ENCODE assay signal across 8 mouse cellular contexts in the genomic region with DNA sequence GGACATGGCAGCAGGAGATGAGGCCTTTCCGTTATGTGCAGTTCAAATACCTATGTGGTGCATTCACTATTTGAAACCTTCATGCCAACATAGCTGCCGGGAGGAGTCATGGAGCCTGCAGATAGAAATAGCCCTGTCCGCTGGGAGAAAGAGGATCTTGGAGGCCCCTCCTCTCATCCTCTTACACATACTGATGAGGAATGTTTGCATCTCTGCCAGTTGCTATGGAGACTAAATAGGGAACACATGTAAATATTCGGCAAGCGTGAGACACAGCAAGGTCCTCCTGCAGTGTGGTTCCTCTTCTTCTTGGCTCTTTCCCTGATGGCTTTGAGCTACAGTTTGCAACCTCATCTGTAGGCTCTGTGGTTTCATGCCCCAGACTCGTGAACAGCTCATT. TPM values are rescaled to one million over a fixed set of nuclear protein-coding genes. Genes with fewer than 3 reads are reported as not detected.
DNase-seq lines count a peak whose midpoint lies in the region; ATAC-seq lines count a peak whose summit lies in the region.

No protein-coding gene starts in this region.

- no peaks in the 10 kb centered on the region for H3K36me3 ChIP-seq in neural tube, embryonic 11.5 days (ENCODE audit: control insufficient read depth, insufficient read depth, low read length)
- no peaks in the 10 kb centered on the region for H3K36me3 ChIP-seq in embryonic facial prominence, embryonic 14.5 days (ENCODE audit: control insufficient read depth, insufficient read depth, low read length)
- H3K36me3 ChIP-seq in hindbrain, embryonic 11.5 days (ENCODE audit: control insufficient read depth, insufficient read depth, low read length) = no peaks in the 10 kb centered on the region
- H3K36me3 ChIP-seq in lung, embryonic 15.5 days = no peaks in the 10 kb centered on the region

- no peak overlapping the region for H3K4me2 ChIP-seq in neural tube, embryonic 11.5 days (ENCODE audit: low read depth)
- H3K4me2 ChIP-seq in embryonic facial prominence, embryonic 14.5 days (ENCODE audit: low read depth, low read length) = peak overlapping the region; percentile 8; the same call in 1 of the 2 replicates
- H3K4me2 ChIP-seq in hindbrain, embryonic 11.5 days (replicated peaks; ENCODE audit: low read depth, low read length) = no peak overlapping the region
- no peak overlapping the region for H3K4me2 ChIP-seq in lung, embryonic 15.5 days

- DNase-seq in neural tube, embryonic 11.5 days (ENCODE audit: low spot score) = peak; percentile 25
- no peak for DNase-seq in neural tube, embryonic 10.5 days (ENCODE audit: extremely low spot score, low spot score)
- DNase-seq in embryonic facial prominence, embryonic 14.5 days (ENCODE audit: low spot score) = peak; percentile 97
- peak; percentile 25 for DNase-seq in hindbrain, embryonic 11.5 days (ENCODE audit: low spot score)
- peak; percentile 31 for DNase-seq in retina, embryonic 14.5 days (ENCODE audit: low spot score)
- DNase-seq in thymus, postnatal 14 days = no peak
- no peak for DNase-seq in cerebellum, adult 9-10 months

- H3K4me1 ChIP-seq in neural tube, embryonic 11.5 days (ENCODE audit: control insufficient read depth, insufficient read depth, low read length) = peaks cover 4% of the 10 kb centered on the region
- peaks cover 31% of the 10 kb centered on the region for H3K4me1 ChIP-seq in embryonic facial prominence, embryonic 14.5 days (ENCODE audit: control insufficient read depth, insufficient read depth, low read length)
- no peaks in the 10 kb centered on the region for H3K4me1 ChIP-seq in hindbrain, embryonic 11.5 days (replicated peaks; ENCODE audit: control insufficient read depth, insufficient read depth, low read length)
- H3K4me1 ChIP-seq in lung, embryonic 15.5 days = 0 out of 2 replicates have a peak, but pooled peaks cover 4% of the 10 kb centered on the region

- no peak overlapping the region for H3K27ac ChIP-seq in neural tube, embryonic 11.5 days (ENCODE audit: low read depth, low read length)
- peak overlapping the region; percentile 88 for H3K27ac ChIP-seq in embryonic facial prominence, embryonic 14.5 days (replicated peaks; ENCODE audit: low read depth, low read length)
- H3K27ac ChIP-seq in hindbrain, embryonic 11.5 days (ENCODE audit: low read depth, low read length) = no peak overlapping the region
- no peak overlapping the region for H3K27ac ChIP-seq in lung, embryonic 15.5 days

- ATAC-seq in neural tube, embryonic 11.5 days (ENCODE audit: insufficient read depth, low FRiP score, low TSS enrichment) = no peak
- peak; percentile 94 for ATAC-seq in embryonic facial prominence, embryonic 14.5 days (ENCODE audit: low read depth)
- peak; percentile 30; the same call in 1 of the 2 replicates for ATAC-seq in hindbrain, embryonic 11.5 days (ENCODE audit: low FRiP score)
- peak; percentile 82 for ATAC-seq in lung, embryonic 15.5 days (ENCODE audit: borderline replicate concordance, extremely low read depth, low FRiP score, low TSS enrichment)

- WGBS in neural tube, embryonic 11.5 days = 63% methylated on average over 6 of the region's 6 CpGs
- 31% methylated on average over 6 of the region's 6 CpGs for WGBS in embryonic facial prominence, embryonic 14.5 days
- 45% methylated on average over 6 of the region's 6 CpGs for WGBS in hindbrain, embryonic 11.5 days
- WGBS in lung, embryonic 15.5 days = 31% methylated on average over 6 of the region's 6 CpGs

- H3K9me3 ChIP-seq in neural tube, embryonic 11.5 days (ENCODE audit: control insufficient read depth, low read length) = no peaks in the 10 kb centered on the region
- no peaks in the 10 kb centered on the region for H3K9me3 ChIP-seq in embryonic facial prominence, embryonic 14.5 days (ENCODE audit: control insufficient read depth, low read length)
- H3K9me3 ChIP-seq in hindbrain, embryonic 11.5 days (ENCODE audit: control insufficient read depth, low read length) = no peaks in the 10 kb centered on the region
- no peaks in the 10 kb centered on the region for H3K9me3 ChIP-seq in lung, embryonic 15.5 days

- no peak overlapping the region for H3K9ac ChIP-seq in neural tube, embryonic 11.5 days (ENCODE audit: low read length)
- H3K9ac ChIP-seq in embryonic facial prominence, embryonic 14.5 days (ENCODE audit: low read depth, low read length) = no peak overlapping the region
- no peak overlapping the region for H3K9ac ChIP-seq in hindbrain, embryonic 11.5 days (ENCODE audit: low read depth, low read length)
- H3K9ac ChIP-seq in lung, embryonic 15.5 days = no peak overlapping the region

- H3K4me3 ChIP-seq in neural tube, embryonic 11.5 days (ENCODE audit: low read depth, low read length) = no peak overlapping the region
- H3K4me3 ChIP-seq in embryonic facial prominence, embryonic 14.5 days (ENCODE audit: low read depth, low read length) = no peak overlapping the region
- H3K4me3 ChIP-seq in hindbrain, embryonic 11.5 days (ENCODE audit: low read depth, low read length) = no peak overlapping the region
- H3K4me3 ChIP-seq in lung, embryonic 15.5 days = no peak overlapping the region

- no peaks in the 10 kb centered on the region; the same call in 1 of the 2 replicates for H3K27me3 ChIP-seq in neural tube, embryonic 11.5 days (ENCODE audit: control insufficient read depth, insufficient read depth, low read length)
- H3K27me3 ChIP-seq in embryonic facial prominence, embryonic 14.5 days (replicated peaks; ENCODE audit: control insufficient read depth, insufficient read depth, low read length) = no peaks in the 10 kb centered on the region
- no peaks in the 10 kb centered on the region for H3K27me3 ChIP-seq in hindbrain, embryonic 11.5 days (ENCODE audit: control insufficient read depth, insufficient read depth, low read length)
- no peaks in the 10 kb centered on the region for H3K27me3 ChIP-seq in lung, embryonic 15.5 days

RNA-seq across cellular contexts. Expression of a gene that starts 42.5 kb away (rescaled TPM):
- 2.0 and 2.2 TPM in 2 replicates for polyA plus RNA-seq in neural tube, embryonic 11.5 days (2014; fragmentation: Nextera tagmentation; extraction: Ambion mirVana)
- polyA plus RNA-seq in embryonic facial prominence, embryonic 14.5 days (2014; fragmentation: Nextera tagmentation; extraction: Ambion mirVana) = 49.8 and 57.3 TPM in 2 replicates
- 3.7 and 4.1 TPM in 2 replicates for polyA plus RNA-seq in hindbrain, embryonic 11.5 days (2014; fragmentation: Nextera tagmentation; extraction: Ambion mirVana)
- 30.0 and 30.9 TPM in 2 replicates for polyA plus RNA-seq in lung, embryonic 15.5 days (2015; fragmentation: Nextera tagmentation; extraction: Ambion mirVana)

Comparison
In these comparisons a context has a peak if more than half of its experiments do, and no peak if none do; other contexts are left out.
1. DNase-seq: peak in neural tube, embryonic 11.5 days (single experiment), embryonic facial prominence, embryonic 14.5 days (single experiment), hindbrain, embryonic 11.5 days (single experiment) and retina, embryonic 14.5 days (single experiment); none in neural tube, embryonic 10.5 days (single experiment), thymus, postnatal 14 days (single experiment) and cerebellum, adult 9-10 months (single experiment).